Mouse (Mus musculus) brain, embryonic 14.5 days (tissue): ENCODE data around the gene Abhd2.

ENCODE experiments used
- CTCF ChIP-seq: fragments of 200-500 bp; IDR thresholded peaks from 2 replicates; pipeline ENCODE4 v1.5.1; 2012; ENCODE audit warnings: inconsistent platforms, mild to moderate bottlenecking, moderate library complexity, borderline replicate concordance; ENCODE audit not compliant: insufficient read depth, insufficient read length; ENCODE audit errors: extremely low read depth
- POLR2A ChIP-seq: fragments of 200-500 bp; IDR thresholded peaks from 2 replicates; pipeline ENCODE4 v1.6.1; 2012; ENCODE audit warnings: mild to moderate bottlenecking, inconsistent platforms, borderline replicate concordance; ENCODE audit not compliant: poor library complexity, insufficient read depth, insufficient read length, severe bottlenecking; ENCODE audit errors: extremely low read depth

GRCm38 (mm10) chr7:79347108-79347813 lies 74.3 kb downstream of the Abhd2 start:
- peak; percentile 7; the same call in 1 of the 2 replicates for TF ChIP-seq CTCF
- no peak for TF ChIP-seq POLR2A
